Mouse (Mus musculus) hindbrain, embryonic 10.5 days (tissue): Measurements from ENCODE around the gene Gm45623. TPM values are rescaled to one million over a fixed set of nuclear protein-coding genes. Genes with fewer than 3 reads are reported as not detected.
A peak's percentile ranks its signal among the peaks of the same experiment; 100 is the strongest.

Experiments
- DNase-seq: peaks from one replicate; pipeline ENCODE4 v3.0.0-alpha.2; 2017; ENCODE audit warnings: low spot score
- H3K27ac ChIP-seq: fragments of 300-500 bp; sonication (generic); 2 replicates; pipeline ENCODE4 v1.5.1; 2016; ENCODE audit warnings: mild to moderate bottlenecking, moderate library complexity
- H3K27me3 ChIP-seq: fragments of 300-500 bp; sonication (generic); 2 replicates; pipeline ENCODE4 v1.6.1; 2016; ENCODE audit warnings: mild to moderate bottlenecking; ENCODE audit not compliant: poor library complexity, insufficient read depth, severe bottlenecking
- H3K36me3 ChIP-seq: fragments of 300-500 bp; sonication (generic); 2 replicates; pipeline ENCODE4 v1.6.1; 2016; ENCODE audit warnings: mild to moderate bottlenecking, moderate library complexity
- H3K4me1 ChIP-seq: fragments of 300-500 bp; sonication (generic); replicated peaks from 2 replicates; pipeline ENCODE4 v1.6.1; 2016; ENCODE audit warnings: mild to moderate bottlenecking
- H3K4me3 ChIP-seq: fragments of 300-500 bp; sonication (generic); 2 replicates; pipeline ENCODE4 v1.5.1; 2016; ENCODE audit warnings: mild to moderate bottlenecking, moderate library complexity
- H3K9me3 ChIP-seq: fragments of 300-500 bp; sonication (generic); 2 replicates; pipeline ENCODE4 v1.6.1; 2016; ENCODE audit warnings: mild to moderate bottlenecking, moderate library complexity
- WGBS: fragments of 180-500 bp; shearing (Covaris S2); methylation state at CpG from one replicate; pipeline ENCODE4 v1.1.7; 2016; 5-methylcytosine and 5-hydroxymethylcytosine counted together
- polyA plus RNA-seq: library from polyadenylated mRNA; unstranded; fragments of >200 nt; fragmentation: Nextera tagmentation; extraction: Ambion mirVana; gene quantifications from 2 replicates; pipeline ENCODE4 v1.2.1, GENCODE M21; 2016

Gene Gm45623
- polyA plus RNA-seq, 1 experiment from 2014 or later = not detected

DNA sequence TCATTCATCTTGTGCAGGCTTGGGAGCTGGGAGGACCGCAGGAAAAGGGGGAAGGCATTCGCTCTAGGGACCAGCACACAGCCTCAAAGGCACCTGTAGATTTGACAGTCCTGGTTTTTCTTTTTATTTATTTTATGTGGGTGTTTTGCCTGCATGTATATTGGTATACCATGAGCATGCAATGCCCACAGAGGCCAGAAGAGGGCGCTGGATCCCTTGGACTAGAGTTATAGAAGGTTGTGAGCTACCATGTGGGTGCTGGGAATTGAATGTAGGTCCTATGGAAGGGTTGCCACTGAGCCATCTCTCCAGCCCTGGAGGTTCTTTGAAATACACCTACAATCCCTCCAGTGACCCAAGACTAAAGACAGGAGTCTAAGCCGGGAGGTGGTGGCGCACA, 17.2 kb upstream of the Gm45623 start:
- Histone ChIP-seq H3K4me3 (no peak overlapping the region), H3K27me3 (0 out of 2 replicates have a peak, but pooled peaks cover 14% of the 10 kb centered on the region), H3K36me3 (no peaks in the 10 kb centered on the region), H3K27ac (peak overlapping the region; percentile 68), H3K4me1 (peaks cover 56% of the 10 kb centered on the region), H3K9me3 (no peaks in the 10 kb centered on the region)
- 73% methylated on average over 5 of the region's 5 CpGs for whole genome bisulfite sequencing
- no peak for DNase-seq

DNA sequence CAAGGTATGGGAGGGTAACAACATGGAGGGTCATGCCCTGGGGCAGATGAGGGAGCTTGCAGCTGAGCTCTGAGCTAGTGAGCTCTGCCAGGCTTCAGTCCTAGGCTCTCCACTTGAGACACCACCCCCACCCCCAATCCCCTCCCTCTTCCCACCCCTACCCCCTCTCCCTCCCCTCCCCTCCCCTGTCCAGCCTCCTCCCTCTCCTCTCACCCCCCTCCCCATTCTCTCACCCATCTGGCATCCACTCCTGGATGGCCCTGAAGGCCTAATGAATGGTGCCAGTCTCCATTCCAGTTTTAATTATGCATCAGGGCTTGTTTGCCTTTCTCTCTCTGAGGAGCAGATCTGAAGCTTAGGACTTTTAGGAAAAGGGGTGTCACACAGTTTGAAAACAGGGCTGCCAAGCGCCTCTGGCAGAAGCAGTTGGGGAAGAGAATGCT, 16.5 kb upstream of the Gm45623 start:
- Histone ChIP-seq H3K9me3 (no peaks in the 10 kb centered on the region), H3K36me3 (no peaks in the 10 kb centered on the region), H3K4me3 (no peak overlapping the region), H3K27ac (peak overlapping the region; percentile 68), H3K27me3 (0 out of 2 replicates have a peak, but pooled peaks cover 14% of the 10 kb centered on the region), H3K4me1 (peaks cover 62% of the 10 kb centered on the region)
- no peak for DNase-seq
- 65% methylated on average over 1 of the region's 1 CpGs for WGBS

DNA sequence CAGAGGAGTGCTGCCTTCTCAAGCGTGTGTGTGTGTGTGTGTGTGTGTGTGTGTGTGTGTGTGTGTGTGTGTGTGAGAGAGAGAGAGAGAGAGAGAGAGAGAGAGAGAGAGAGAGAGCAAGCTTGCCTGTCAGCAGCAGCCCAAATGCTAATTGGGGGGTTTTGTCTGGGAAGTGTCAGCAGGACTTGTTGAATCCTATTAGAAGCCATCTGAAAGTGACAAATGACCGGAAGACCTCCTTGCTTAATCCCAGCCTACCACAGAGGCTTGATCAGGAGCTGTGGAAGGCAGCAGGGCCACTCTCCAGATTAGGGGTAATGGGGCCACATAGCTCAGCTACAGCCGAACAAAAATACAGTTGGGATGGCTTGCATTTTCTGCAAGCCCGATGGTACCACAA, 15.8 kb upstream of the Gm45623 start:
- Histone ChIP-seq H3K4me1 (peaks cover 57% of the 10 kb centered on the region), H3K27ac (peak overlapping the region; percentile 59; the same call in 1 of the 2 replicates), H3K27me3 (0 out of 2 replicates have a peak, but pooled peaks cover 14% of the 10 kb centered on the region), H3K4me3 (no peak overlapping the region), H3K9me3 (no peaks in the 10 kb centered on the region), H3K36me3 (no peaks in the 10 kb centered on the region)
- no peak for DNase-seq
- 47% methylated on average over 4 of the region's 4 CpGs for WGBS

DNA sequence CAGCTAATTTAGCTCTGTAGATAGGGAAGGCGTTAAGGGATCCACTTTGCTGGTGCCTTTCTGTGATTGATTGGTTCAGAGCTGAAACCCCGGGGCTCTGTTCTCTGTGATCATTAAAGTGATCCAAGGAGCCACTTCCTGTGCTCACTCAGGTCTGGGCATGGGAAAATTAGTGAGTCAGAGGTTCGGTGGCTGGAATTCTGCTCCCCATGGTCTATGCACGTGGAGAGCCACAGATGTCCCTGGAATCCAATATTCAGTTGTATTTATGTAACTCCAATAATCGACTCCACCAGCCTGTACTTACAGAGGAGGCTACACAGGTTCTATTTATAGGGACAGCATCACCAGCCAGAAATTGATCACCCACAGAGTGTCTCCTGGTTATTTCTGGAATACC, 12.6 kb upstream of the Gm45623 start:
- 67% methylated on average over 5 of the region's 5 CpGs for WGBS
- Histone ChIP-seq H3K9me3 (no peaks in the 10 kb centered on the region), H3K27ac (peak overlapping the region; percentile 64; the same call in 1 of the 2 replicates), H3K4me3 (no peak overlapping the region), H3K27me3 (peaks cover 22% of the 10 kb centered on the region; the same call in 1 of the 2 replicates), H3K4me1 (peaks cover 52% of the 10 kb centered on the region), H3K36me3 (no peaks in the 10 kb centered on the region)
- DNase-seq = no peak

DNA sequence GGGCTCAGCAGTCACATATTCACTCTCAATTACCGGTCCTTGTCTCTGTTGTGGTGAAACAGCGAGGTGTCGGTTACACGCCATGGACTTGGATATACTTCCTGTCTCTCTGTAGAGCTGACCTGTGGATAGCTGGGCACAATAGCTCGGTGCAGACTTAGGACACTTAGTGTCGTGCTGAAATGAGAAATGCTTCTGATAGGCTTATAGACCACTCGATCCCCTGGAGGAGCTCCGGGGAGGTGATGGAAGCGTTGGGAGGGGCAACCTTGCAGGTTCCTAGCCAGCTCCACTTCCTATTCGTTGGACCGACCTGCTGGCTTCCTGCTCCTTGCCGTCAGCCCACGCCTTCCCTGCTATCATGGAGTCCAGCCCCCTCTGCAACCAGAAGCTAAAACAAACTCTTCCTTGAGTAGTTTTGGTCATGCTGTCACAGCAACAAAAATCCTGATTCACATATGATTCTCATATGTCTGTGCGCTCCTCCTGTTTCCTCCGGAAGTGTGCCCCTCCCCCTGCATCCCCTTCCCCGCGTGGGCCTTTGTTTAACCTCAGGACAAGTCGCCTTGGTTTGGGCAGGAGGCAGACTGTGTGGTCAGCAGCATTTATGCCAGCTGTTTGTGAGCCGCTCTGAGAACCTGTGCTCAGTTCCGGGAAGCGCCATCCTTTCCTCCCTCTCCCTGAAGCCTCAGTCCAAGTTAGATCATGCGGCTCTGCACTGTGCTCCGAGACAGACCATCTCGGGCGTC, 11.8 kb upstream of the Gm45623 start:
- peaks cover 23% of the 10 kb centered on the region; the same call in 1 of the 2 replicates for H3K27me3 ChIP-seq

DNA sequence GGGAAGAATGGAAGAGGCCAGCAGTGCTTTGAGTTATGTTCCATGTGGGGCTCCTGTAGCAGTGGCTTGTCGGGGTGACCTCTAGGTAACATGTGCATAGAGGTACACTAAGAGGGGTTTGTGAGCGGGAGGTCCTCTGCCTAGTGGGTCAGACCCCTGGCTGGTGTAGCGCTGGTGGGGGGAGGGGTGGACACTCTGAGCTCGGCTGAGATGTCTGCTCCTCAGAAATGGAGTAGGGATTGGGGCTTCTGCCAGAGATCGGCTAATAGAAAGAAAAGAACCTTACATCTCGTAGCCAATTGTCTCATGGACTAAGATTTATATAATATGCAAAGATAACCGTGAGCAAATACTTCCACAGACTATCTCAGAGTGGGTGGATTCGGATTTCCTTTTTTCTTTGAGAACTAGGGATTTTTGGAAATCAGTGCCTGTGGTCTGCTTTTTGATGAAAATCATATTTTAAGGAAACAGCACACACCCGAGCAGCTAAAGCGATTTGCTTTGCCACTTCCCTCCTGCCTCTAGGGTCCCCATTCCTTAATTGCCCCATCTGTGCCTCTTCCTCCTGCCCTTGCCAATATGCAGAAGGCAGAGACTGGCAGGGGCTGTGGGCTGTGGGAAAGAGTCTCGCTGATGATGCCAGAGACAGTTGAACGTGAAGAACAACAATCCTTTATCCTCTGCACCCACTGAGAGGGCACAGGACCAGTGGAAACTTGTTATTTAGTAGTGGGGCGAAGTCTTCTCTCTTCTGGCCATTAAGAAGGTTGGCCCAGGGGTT, 9.0 kb upstream of the Gm45623 start:
- Histone ChIP-seq H3K27me3 (peaks cover 25% of the 10 kb centered on the region; the same call in 1 of the 2 replicates), H3K4me1 (peaks cover 35% of the 10 kb centered on the region), H3K4me3 (no peak overlapping the region), H3K27ac (no peak overlapping the region), H3K36me3 (no peaks in the 10 kb centered on the region), H3K9me3 (no peaks in the 10 kb centered on the region)
- 57% methylated on average over 13 of the region's 13 CpGs for whole genome bisulfite sequencing
- DNase-seq = no peak

More for the DNA sequence above, 11.8 kb upstream of the Gm45623 start:
- Histone ChIP-seq H3K4me3 (no peak overlapping the region), H3K27ac (peak overlapping the region; percentile 64), H3K4me1 (peaks cover 50% of the 10 kb centered on the region), H3K9me3 (no peaks in the 10 kb centered on the region), H3K36me3 (no peaks in the 10 kb centered on the region)
- WGBS = 59% methylated on average over 25 of the region's 25 CpGs
- DNase-seq = no peak

DNA sequence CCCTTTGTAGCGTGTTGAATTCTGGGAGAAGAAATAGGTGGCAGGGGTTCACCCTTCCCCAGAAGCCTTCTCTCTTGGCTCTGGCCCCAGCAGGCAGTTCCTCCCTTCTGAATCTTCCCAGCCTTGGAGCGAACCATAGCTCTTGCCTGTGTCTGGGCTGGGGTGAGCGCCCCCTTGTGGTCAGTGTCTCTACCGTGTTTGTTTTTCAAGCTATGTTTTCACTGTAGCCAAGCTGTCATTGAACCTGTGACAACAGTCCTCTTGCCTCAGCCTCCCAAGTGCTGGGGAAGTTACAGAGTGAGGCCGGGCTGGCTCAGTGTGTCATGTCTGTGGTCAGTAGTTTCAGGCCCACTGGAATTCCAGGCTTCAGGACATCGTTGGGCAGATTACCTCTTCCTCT, 4.9 kb upstream of the Gm45623 start:
- Histone ChIP-seq H3K27me3 (peaks cover 58% of the 10 kb centered on the region), H3K9me3 (no peaks in the 10 kb centered on the region)
- WGBS = 24% methylated on average over 6 of the region's 6 CpGs

DNA sequence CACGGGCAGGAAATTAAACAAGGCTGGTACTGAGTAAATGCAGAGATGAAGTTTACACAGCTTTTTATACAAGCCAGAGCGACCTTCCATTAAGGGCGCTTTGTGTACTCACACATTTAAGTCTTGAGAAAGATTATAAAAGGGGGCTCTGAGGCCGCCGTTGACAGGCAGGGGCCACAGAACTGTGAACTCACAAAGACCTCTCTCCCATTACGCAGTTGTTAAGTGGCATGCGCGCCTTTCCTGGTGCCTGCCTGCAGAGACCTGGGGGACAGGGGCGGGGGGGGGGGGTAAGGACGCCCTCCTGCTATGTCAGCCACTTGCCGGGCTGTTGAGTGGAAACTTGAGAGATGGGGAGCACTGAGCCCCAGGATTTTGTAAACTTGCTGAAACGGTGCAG, 3.6 kb upstream of the Gm45623 start:
- WGBS = 64% methylated on average over 12 of the region's 12 CpGs
- no peak for DNase-seq
- H3K9me3 ChIP-seq = no peaks in the 10 kb centered on the region
- H3K27me3 ChIP-seq = peaks cover 69% of the 10 kb centered on the region
- H3K36me3 ChIP-seq = no peaks in the 10 kb centered on the region
- H3K4me3 ChIP-seq = no peak overlapping the region
- H3K4me1 ChIP-seq = peaks cover 24% of the 10 kb centered on the region
- no peak overlapping the region for H3K27ac ChIP-seq

More for the DNA sequence above, 4.9 kb upstream of the Gm45623 start:
- Histone ChIP-seq H3K4me3 (no peak overlapping the region), H3K36me3 (no peaks in the 10 kb centered on the region), H3K4me1 (peaks cover 19% of the 10 kb centered on the region), H3K27ac (no peak overlapping the region)
- peak; percentile 82 for DNase-seq

DNA sequence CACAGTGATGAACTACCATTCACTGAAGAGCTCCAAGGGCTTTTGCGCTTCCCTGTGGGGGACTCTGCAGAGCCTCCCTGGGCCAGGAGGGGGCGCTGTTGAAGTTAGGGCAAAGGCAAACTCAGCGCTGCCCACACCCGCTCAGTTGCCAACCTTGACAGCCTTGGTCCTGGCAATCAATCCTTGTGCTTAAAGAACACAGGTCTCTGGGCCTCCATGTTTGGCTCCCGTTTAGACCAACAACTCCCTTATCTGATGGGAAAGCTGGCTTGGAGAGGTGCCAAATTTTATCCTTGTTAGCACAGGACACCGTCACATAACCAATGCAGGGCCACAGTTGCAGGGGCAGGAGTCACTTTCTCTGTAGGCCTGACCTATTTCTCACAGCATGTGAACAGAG, 2.2 kb upstream of the Gm45623 start:
- Histone ChIP-seq H3K9me3 (no peaks in the 10 kb centered on the region), H3K4me3 (no peak overlapping the region), H3K27me3 (peaks cover 74% of the 10 kb centered on the region), H3K27ac (no peak overlapping the region), H3K4me1 (peaks cover 31% of the 10 kb centered on the region), H3K36me3 (no peaks in the 10 kb centered on the region)
- no peak for DNase-seq
- WGBS = 73% methylated on average over 6 of the region's 6 CpGs

DNA sequence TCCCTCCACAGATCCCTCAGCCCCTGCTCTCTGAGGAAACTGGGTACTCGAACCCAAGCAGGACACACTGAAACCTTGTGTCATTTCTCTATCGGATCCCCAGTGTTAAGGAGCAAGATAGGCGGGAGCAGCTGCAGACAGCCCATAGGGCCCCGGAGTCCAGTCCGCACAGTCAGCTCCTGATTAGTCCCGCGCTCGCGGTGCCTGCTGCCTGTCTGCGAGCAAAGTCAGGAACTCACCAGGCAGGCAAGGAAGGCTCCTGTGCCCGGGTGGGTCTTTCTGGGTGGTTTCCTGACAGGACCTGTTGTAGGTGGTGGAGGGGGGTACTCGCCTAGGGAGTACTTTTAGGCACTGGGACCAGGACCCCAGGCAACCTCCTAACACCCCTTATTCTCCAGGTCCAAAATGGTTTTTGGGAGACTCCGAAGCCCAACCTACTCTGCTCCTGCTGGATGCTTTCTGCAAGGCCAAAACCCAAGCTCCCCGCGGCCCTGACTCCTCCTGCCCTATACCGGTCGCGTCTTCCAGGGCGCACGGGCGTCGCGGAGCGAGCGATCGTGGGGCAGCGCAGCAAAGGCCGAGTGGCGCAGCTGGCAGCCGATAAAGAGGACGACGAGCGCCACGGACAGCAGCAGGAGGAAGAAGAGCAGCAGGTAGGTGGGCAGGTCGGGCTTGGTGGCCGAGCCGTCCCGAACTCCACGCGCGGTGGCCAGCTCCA, 994 bp downstream of the Gm45623 start:
- WGBS = under 1% methylated on average over 41 of the region's 41 CpGs
- Histone ChIP-seq H3K27ac (peak overlapping the region; percentile 56; the same call in 1 of the 2 replicates), H3K9me3 (no peaks in the 10 kb centered on the region), H3K4me3 (peak overlapping the region; percentile 64), H3K4me1 (peaks cover 25% of the 10 kb centered on the region), H3K36me3 (no peaks in the 10 kb centered on the region), H3K27me3 (peaks cover 77% of the 10 kb centered on the region)
- DNase-seq = peak; percentile 59

DNA sequence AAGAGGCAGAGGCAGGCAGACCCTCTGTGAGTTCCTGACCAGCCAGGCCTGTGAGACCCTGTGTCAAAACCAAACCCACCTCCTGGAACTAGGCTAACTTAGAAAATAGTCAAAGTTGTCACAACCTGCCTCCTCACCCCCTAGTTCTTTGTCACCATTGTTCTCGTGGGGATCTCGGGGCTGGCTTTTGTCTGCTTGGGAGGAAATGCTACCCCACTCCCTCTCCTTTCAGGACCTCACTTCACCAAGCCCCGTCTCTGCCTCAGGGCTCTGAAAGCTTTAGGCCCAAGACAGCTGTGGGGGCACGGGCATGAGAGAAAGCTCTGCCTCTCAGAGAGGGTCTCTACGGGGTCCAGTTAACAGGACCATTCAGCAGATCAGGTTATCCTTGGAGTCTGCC, 1.9 kb downstream of the Gm45623 start:
- Histone ChIP-seq H3K36me3 (no peaks in the 10 kb centered on the region), H3K4me3 (no peak overlapping the region), H3K9me3 (no peaks in the 10 kb centered on the region), H3K4me1 (peaks cover 25% of the 10 kb centered on the region), H3K27ac (no peak overlapping the region), H3K27me3 (peaks cover 73% of the 10 kb centered on the region)
- WGBS = 21% methylated on average over 5 of the region's 5 CpGs
- DNase-seq = no peak

DNA sequence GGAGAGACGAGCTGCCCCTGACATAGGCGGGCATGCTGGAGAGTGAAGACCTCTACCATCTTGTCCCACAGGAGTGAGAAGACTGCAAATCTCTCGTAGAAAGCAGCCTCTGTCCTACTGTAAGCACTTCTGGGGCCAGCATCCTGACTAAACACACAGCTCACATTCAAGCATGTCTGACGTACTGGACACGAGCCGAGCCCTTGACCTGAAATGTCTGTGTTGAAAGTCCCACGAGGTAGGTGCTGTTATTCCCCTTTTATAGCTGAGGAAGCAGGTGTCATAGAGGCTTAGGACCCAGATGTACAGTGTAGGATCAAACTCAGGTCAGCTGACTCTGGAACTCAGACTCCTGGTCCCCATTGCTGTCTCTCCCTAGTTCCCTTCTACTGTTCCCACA, 4.2 kb downstream of the Gm45623 start:
- Histone ChIP-seq H3K4me3 (no peak overlapping the region), H3K9me3 (no peaks in the 10 kb centered on the region), H3K27ac (no peak overlapping the region), H3K4me1 (peaks cover 25% of the 10 kb centered on the region), H3K36me3 (peaks cover 3% of the 10 kb centered on the region; the same call in 1 of the 2 replicates), H3K27me3 (peaks cover 50% of the 10 kb centered on the region)
- no peak for DNase-seq
- WGBS = 84% methylated on average over 7 of the region's 7 CpGs
